In genomic region chr5:114116586-114116985, GRCm38 (mm10) we compare ENCODE assay signal across 40 mouse cellular contexts. TPM values are rescaled to one million over a fixed set of nuclear protein-coding genes. Genes with fewer than 3 reads are reported as not detected.
"Had no signal": no experiment of that assay in that cellular context is flagged by ENCODE, and none has a peak within 500 bp of the region (broad histone marks: within the 10 kb centered on the region; RNA-seq: fewer than 3 reads in every experiment).

No protein-coding gene starts in this region.

- DNase-seq: heart, postnatal 10 days; heart, postnatal 14 days; heart, postnatal 36 days; heart, postnatal 4 days; kidney, adult 11 months; kidney, adult 18-20 months; kidney, adult 2 months; kidney, adult 8-10 months; kidney, adult 9 months; kidney, postnatal 10 days; kidney, postnatal 14 days; kidney, postnatal 25 days; kidney, postnatal 36 days; kidney, postnatal 4 days; layer of hippocampus, adult 9-11 months; layer of hippocampus, postnatal 36 days had no signal

- H3K9ac ChIP-seq: heart, embryonic 12.5 days; heart, embryonic 13.5 days; heart, embryonic 15.5 days; hindbrain, embryonic 12.5 days; hindbrain, embryonic 13.5 days; hindbrain, embryonic 14.5 days; hindbrain, embryonic 15.5 days; intestine, embryonic 15.5 days; kidney, embryonic 15.5 days had no signal

- ATAC-seq: hindbrain, embryonic 16.5 days; hindbrain, postnatal 0 days; inflammation-experienced regulatory T-cells, adult 6 months; intestine, embryonic 15.5 days; intestine, embryonic 16.5 days; intestine, postnatal 0 days had no signal

- H3K4me1 ChIP-seq: heart, embryonic 10.5 days; heart, embryonic 12.5 days; heart, embryonic 13.5 days; heart, embryonic 15.5 days; hindbrain, embryonic 10.5 days; hindbrain, embryonic 12.5 days; hindbrain, embryonic 13.5 days; hindbrain, embryonic 15.5 days; intestine, embryonic 15.5 days; kidney, embryonic 15.5 days had no signal

- H3K27me3 ChIP-seq: heart, embryonic 12.5 days; heart, embryonic 13.5 days; heart, embryonic 15.5 days; hindbrain, embryonic 12.5 days; hindbrain, embryonic 13.5 days; hindbrain, embryonic 15.5 days; intestine, embryonic 15.5 days; kidney, embryonic 15.5 days had no signal

- H3K4me3 ChIP-seq: heart, embryonic 10.5 days; heart, embryonic 12.5 days; heart, embryonic 13.5 days; heart, embryonic 15.5 days; hindbrain, embryonic 10.5 days; hindbrain, embryonic 12.5 days; hindbrain, embryonic 13.5 days; hindbrain, embryonic 15.5 days; intestine, embryonic 15.5 days; kidney, embryonic 15.5 days; layer of hippocampus, adult 2 months had no signal

- H3K9me3 ChIP-seq: heart, embryonic 10.5 days; heart, embryonic 12.5 days; heart, embryonic 13.5 days; heart, embryonic 15.5 days; hindbrain, embryonic 10.5 days; hindbrain, embryonic 12.5 days; hindbrain, embryonic 13.5 days; hindbrain, embryonic 15.5 days; intestine, embryonic 15.5 days; kidney, embryonic 15.5 days had no signal

- H3K4me2 ChIP-seq: heart, embryonic 11.5 days; heart, embryonic 12.5 days; heart, embryonic 13.5 days; heart, embryonic 15.5 days; hindbrain, embryonic 12.5 days; hindbrain, embryonic 13.5 days; hindbrain, embryonic 14.5 days; hindbrain, embryonic 15.5 days; intestine, embryonic 15.5 days; kidney, embryonic 15.5 days had no signal

- H3K27ac ChIP-seq: heart, embryonic 10.5 days; heart, embryonic 13.5 days; heart, embryonic 15.5 days; hindbrain, embryonic 10.5 days; hindbrain, embryonic 12.5 days; hindbrain, embryonic 13.5 days; hindbrain, embryonic 14.5 days; hindbrain, embryonic 15.5 days; hindbrain, postnatal 0 days; intestine, embryonic 15.5 days; kidney, embryonic 15.5 days; kidney, postnatal 0 days; layer of hippocampus, adult 2 months had no signal

RNA-seq across cellular contexts. Expression of gene Svop, which starts 25.2 kb away (rescaled TPM):
- total RNA-seq: heart, adult 8-10 months; heart, postnatal 10 days; heart, postnatal 25 days; heart, postnatal 36 days; hematopoietic stem cell, adult 5-6 weeks had no signal
- polyA plus RNA-seq: heart, embryonic 11.5 days; heart, embryonic 15.5 days; heart, postnatal 0 days; inflammation-experienced regulatory T-cells, adult 6 months; kidney, embryonic 14.5 days had no signal
